Mouse (Mus musculus) left cerebral cortex, adult 18-20 months (tissue): ENCODE data around the gene Alkbh5. TPM values are rescaled to one million over a fixed set of nuclear protein-coding genes. Genes with fewer than 3 reads are reported as not detected.
A peak's percentile ranks its signal among the peaks of the same experiment; 100 is the strongest.

Source experiments
- DNase-seq, 2 experiments: peaks; one replicate each; pipeline ENCODE4 v3.0.0; 2021 to 2022; ENCODE audit warnings: low spot score in 2 of 2, mixed read lengths in 1 of 2
- long read RNA-seq, 2 experiments: library from polyadenylated mRNA; stranded (forward); transcript quantifications; one replicate each; pipeline ENCODE4 v2.0.0; 2021
- total RNA-seq, 2 experiments: library from RNA; stranded (reverse); gene quantifications; 2 replicates each; pipeline ENCODE4 v1.2.3; 2021

Gene Alkbh5
- 10 to 100 TPM; 61.0 to 62.5 TPM for total RNA-seq
- long read RNA-seq, experiment 1, full-length matches to known transcripts = 74 of 85 reads
- long read RNA-seq, experiment 1, partial matches to known transcripts = 1 of 85 reads
- long read RNA-seq, experiment 1, other reads (novel, unspliced or antisense) = 10 of 85 reads
- long read RNA-seq, experiment 2, full-length matches to known transcripts = 49 of 58 reads
- long read RNA-seq, experiment 2, partial matches to known transcripts = 7 of 58 reads
- long read RNA-seq, experiment 2, other reads (novel, unspliced or antisense) = 2 of 58 reads

GRCm38 (mm10) chr11:60536180-60536858, at the start of gene Alkbh5:
Gene Alkbh5, plus strand, starts transcription at chr11:60536381.
- peak; percentile 15 to 22 for DNase-seq

GRCm38 (mm10) chr11:60492726-60493125, 43.5 kb upstream of the Alkbh5 start:
- DNase-seq = no peak

DNA sequence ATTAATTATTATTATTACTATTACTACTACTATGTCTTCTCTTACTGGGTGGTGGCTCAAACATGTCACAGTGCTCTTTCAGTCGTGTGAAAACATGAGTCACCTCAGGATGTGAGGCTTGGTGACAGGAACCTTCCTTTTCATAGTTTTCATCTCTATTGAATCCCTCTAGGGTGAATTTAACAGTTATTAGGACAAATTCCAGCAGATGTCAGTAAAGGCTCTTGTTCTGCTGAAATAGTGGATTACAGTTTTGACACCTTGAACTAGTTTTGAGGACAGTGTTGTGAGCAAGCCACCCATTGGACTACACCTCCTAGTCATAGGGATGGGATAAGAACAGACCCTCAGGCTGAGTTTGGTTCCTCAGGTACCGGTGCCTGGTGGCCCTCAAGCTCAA, 40.5 kb upstream of the Alkbh5 start:
- DNase-seq = no peak

GRCm38 (mm10) chr11:60507281-60507680, 28.9 kb upstream of the Alkbh5 start:
- DNase-seq = no peak

GRCm38 (mm10) chr11:60508950-60509349, 27.2 kb upstream of the Alkbh5 start:
- DNase-seq = no peak

DNA sequence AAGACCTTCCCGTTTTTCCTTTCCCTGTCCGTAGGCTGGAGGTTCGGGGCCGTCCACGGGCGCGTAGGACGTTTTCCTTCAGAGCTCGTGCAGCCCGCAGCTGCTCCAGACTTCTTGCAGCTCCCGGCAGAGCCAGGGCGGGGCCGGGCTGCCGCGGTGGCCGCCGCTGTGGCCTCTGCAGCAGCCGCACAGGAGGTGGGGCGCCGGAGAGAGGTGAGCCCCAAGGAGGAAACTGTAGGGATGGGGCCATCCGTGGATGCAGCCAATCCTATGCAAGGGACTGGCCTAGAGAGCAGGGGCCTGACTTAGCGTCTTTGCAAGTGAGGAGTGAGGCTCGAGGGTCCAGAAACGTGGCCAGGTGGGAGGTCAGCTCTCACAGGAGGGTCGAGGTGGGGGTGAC, 26.7 kb upstream of the Alkbh5 start:
- peak in 1 of 2 experiments; percentile 5 for DNase-seq

DNA sequence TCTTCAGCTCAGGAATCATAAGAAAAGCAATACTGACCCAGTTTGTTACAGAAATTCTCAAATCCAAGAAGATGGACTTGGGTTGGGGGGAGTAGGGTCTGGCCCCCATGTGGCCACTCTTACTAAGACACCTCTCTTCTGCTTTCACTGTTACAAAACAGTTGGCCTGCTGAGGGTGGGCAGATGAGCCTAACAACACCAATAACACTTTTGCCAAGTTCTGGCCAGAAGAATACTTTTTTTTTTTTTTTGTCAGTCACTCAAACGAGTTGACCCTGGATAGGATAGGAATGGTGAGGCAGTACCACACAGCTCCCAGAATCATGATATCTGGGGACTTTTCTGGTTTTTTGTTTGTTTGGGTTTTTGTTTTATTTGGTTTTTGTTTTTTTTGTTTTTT, 24.3 kb upstream of the Alkbh5 start:
- no peak for DNase-seq

GRCm38 (mm10) chr11:60512520-60512919, 23.7 kb upstream of the Alkbh5 start:
- DNase-seq = no peak

- no peak for DNase-seq
Observed at GRCm38 (mm10) chr11:60514941-60515340, 21.2 kb upstream of the Alkbh5 start.

GRCm38 (mm10) chr11:60518305-60518704, 17.9 kb upstream of the Alkbh5 start:
- no peak for DNase-seq

DNA sequence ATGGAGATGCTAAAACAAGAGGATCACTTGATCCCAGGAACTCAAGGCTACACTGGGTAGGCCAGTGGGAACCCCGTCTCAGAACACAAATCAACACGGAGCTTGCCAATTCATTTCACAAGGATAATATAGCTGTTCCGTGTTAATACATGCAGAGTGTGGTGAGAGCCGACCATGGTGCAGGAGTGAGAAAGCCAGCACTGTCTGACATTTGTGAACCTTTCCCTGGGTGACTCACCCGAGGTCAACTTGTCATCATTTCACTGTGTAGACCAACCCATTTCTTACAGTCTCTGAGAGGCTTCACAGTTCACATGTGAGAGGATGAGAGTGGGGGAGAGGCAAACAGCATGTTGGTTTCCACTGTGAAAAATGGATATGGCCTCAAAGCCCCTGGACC, 14.2 kb upstream of the Alkbh5 start:
- DNase-seq = no peak

DNA sequence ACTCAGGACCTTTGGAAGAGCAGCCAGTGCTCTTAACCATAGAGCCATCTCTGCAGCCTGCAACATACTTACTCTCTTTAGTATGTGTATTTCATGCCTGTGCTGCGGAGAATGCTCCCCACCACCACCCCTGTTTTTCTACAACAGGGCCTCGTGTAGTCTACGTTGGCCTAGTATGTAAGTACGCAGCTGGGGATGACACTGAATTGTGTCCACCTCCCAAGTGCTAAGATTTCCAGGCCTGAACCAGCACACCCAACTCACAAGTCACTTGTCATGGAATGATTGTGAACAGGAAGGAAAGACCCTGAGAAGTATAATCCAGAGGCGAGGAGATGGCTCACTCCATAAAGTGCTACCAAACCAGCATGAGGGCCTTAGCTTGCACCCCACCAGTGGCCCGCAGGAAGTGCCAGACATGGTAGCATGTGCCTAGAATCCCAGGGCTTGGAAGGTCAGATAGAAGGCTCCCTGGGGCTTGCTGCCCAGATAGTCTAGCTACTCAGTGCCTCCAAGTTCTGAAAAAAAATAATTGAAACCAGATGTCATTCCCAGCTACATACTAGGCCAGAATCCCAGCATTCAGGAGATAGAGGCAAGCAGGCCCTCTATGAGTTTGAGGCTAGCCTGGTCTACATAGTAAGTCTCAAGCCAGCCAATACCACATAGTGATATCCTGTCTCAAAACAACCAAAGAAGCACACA, 13.4 kb upstream of the Alkbh5 start:
- DNase-seq = no peak

GRCm38 (mm10) chr11:60526461-60526860, 9.7 kb upstream of the Alkbh5 start:
- no peak for DNase-seq

GRCm38 (mm10) chr11:60535676-60536075, 505 bp upstream of the Alkbh5 start:
- no peak for DNase-seq

- DNase-seq = peak; percentile 90 to 92
Observed at GRCm38 (mm10) chr11:60536859-60537467, 782 bp downstream of the Alkbh5 start.

DNA sequence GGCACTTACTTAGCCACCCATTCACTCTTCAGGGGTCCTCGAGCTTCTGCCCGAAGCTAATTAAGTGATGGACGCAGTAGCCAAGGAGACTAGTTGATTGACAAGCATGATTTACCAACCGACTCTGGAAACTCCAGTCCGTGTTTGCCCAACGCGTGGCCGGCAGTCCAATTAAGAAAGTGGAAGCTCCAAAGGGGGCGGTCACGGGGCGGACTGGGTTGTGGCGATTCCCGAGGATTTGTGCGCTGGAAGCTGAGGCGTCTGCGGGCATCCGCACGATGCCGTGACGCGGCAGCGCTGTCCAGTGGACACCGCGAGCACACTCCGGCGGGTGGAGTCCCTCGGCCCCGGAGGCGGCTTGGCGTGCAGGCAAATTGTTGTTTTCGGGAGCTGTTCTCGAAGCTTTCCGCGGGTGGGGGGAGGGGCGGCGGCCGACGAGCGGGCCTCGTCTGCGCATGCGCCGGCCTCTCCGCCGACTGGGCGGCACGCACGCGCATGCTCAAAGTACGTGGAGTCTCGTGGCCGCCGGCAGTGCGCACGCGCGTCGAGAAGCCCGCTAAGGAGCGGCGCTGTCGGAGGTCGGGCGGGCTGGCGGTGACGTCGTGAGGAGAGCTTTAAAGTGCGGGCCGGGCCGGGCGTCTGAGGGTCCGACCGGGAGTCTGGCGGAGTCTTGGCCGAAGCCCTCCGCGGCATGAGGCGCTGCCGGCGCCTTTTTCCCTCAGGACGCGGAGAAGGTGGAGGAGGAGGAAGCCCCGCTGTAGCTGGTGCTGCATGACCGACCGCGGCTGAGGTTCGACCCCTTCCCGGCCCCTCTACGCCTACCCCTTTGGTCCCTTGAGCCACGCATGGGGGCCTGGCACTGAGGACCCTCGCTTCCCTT, 1.5 kb downstream of the Alkbh5 start:
- DNase-seq = peak; percentile 92 to 97

GRCm38 (mm10) chr11:60538371-60539281, 2.4 kb downstream of the Alkbh5 start:
- DNase-seq = peak; percentile 16 to 28

GRCm38 (mm10) chr11:60539540-60539939, 3.4 kb downstream of the Alkbh5 start:
- no peak for DNase-seq

GRCm38 (mm10) chr11:60540002-60540610, 3.9 kb downstream of the Alkbh5 start:
- peak; percentile 18 to 34 for DNase-seq
